Mouse (Mus musculus): ENCODE results near the gene Inafm1.

DNA sequence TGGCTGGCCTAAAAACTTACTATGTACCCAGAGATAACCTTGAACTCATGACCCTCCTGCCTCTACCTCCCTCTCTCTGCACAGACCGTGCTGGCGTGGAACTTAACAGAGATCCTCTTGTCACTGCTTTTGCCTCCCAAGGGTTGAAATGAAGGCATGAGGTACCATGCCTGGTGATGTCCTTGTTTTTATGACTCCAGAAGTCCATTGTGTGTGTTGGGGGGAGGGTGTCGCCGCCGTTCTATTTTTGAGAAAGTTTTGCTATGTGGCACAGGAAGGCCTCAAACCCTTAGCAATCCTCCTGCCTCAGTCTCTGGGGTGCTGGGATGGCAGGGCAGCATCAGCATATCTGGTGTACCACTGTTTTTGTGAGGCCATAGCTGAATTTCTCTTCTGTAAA, 25.5 kb upstream of the Inafm1 start:
- no peak for TF ChIP-seq POLR2A (IDR thresholded peaks at IDR 0.05; ENCODE audit: borderline replicate concordance, control insufficient read depth, low read depth, low read length)
- no peak for TF ChIP-seq CTCF (IDR thresholded peaks at IDR 0.05; ENCODE audit: control insufficient read depth, insufficient read depth, low read length)
